Mouse (Mus musculus) forebrain, embryonic 13.5 days (tissue): ENCODE results near the gene Tmco5b. TPM values are rescaled to one million over a fixed set of nuclear protein-coding genes. Genes with fewer than 3 reads are reported as not detected.

Source experiments
- ATAC-seq: fragments of 200-750 bp; cut with Nextera tagmentation; 2 replicates; pipeline ENCODE4 v1.8.0; 2017
- H3K27ac ChIP-seq: fragments of 300-500 bp; sonication (generic); 2 replicates; pipeline ENCODE4 v1.5.1; 2015; ENCODE audit warnings: inconsistent platforms, mild to moderate bottlenecking, moderate library complexity
- H3K27me3 ChIP-seq: fragments of 300-500 bp; sonication (generic); 2 replicates; pipeline ENCODE4 v1.6.1; 2015; ENCODE audit warnings: mild to moderate bottlenecking, inconsistent platforms
- H3K36me3 ChIP-seq: fragments of 300-500 bp; sonication (generic); 2 replicates; pipeline ENCODE4 v1.6.1; 2015; ENCODE audit warnings: mild to moderate bottlenecking, inconsistent platforms; ENCODE audit not compliant: poor library complexity, severe bottlenecking
- H3K4me1 ChIP-seq: fragments of 300-500 bp; sonication (generic); 2 replicates; pipeline ENCODE4 v1.6.1; 2015; ENCODE audit warnings: inconsistent platforms
- H3K4me2 ChIP-seq: fragments of 300-500 bp; sonication (generic); 2 replicates; pipeline ENCODE4 v1.6.1; 2015; ENCODE audit warnings: inconsistent platforms, mild to moderate bottlenecking, moderate library complexity
- H3K4me3 ChIP-seq: fragments of 300-500 bp; sonication (generic); 2 replicates; pipeline ENCODE4 v1.5.1; 2015; ENCODE audit warnings: mild to moderate bottlenecking, inconsistent platforms
- H3K9ac ChIP-seq: fragments of 300-500 bp; sonication (generic); 2 replicates; pipeline ENCODE4 v1.6.1; 2015; ENCODE audit warnings: mild to moderate bottlenecking, inconsistent platforms
- H3K9me3 ChIP-seq: fragments of 300-500 bp; sonication (generic); replicated peaks from 2 replicates; pipeline ENCODE4 v1.6.1; 2016; ENCODE audit warnings: inconsistent platforms
- WGBS: fragments of 180-500 bp; shearing (Covaris S2); methylation state at CpG from one replicate; pipeline ENCODE4 v1.1.7; 2015; 5-methylcytosine and 5-hydroxymethylcytosine counted together
- polyA plus RNA-seq: library from polyadenylated mRNA; unstranded; fragments of >200 nt; fragmentation: Nextera tagmentation; extraction: Ambion mirVana; gene quantifications from 2 replicates; pipeline ENCODE4 v1.2.1, GENCODE M21; 2015

Tmco5b gene
- not detected in 2 replicates for polyA plus RNA-seq

- Histone ChIP-seq H3K4me3 (no peak within 1 kb of the TSS), H3K4me1 (no peaks in the 10 kb centered on the region), H3K4me2 (no peak within 1 kb of the TSS), H3K9ac (no peak within 1 kb of the TSS), H3K9me3 (no peaks in the 10 kb centered on the region), H3K36me3 (no peaks in the 10 kb centered on the region), H3K27ac (no peak within 1 kb of the TSS), H3K27me3 (no peaks in the 10 kb centered on the region)
- 92% methylated on average over 2 of the region's 2 CpGs for WGBS
- ATAC-seq: no peak
These were observed at the start of gene Tmco5b for GRCm38 (mm10) chr2:113285432-113285831. Gene Tmco5b (plus strand): TSS chr2:113285732.

GRCm38 (mm10) chr2:113236993-113237392 is 48.5 kb upstream of the Tmco5b start:
- peak; percentile 62 for ATAC-seq
- H3K4me2 ChIP-seq: no peak overlapping the region
- no peak overlapping the region for H3K4me3 ChIP-seq
- WGBS: 65% methylated on average over 1 of the region's 1 CpGs
- no peaks in the 10 kb centered on the region for H3K36me3 ChIP-seq
- no peaks in the 10 kb centered on the region for H3K27me3 ChIP-seq
- 0 out of 2 replicates have a peak, but pooled peaks cover 4% of the 10 kb centered on the region for H3K4me1 ChIP-seq
- peak overlapping the region; percentile 19; the same call in 1 of the 2 replicates for H3K27ac ChIP-seq
- H3K9me3 ChIP-seq: no peaks in the 10 kb centered on the region
- no peak overlapping the region for H3K9ac ChIP-seq

GRCm38 (mm10) chr2:113238871-113239270 is 46.7 kb upstream of the Tmco5b start:
- Histone ChIP-seq H3K27me3 (no peaks in the 10 kb centered on the region), H3K9ac (no peak overlapping the region), H3K27ac (no peak overlapping the region), H3K9me3 (no peaks in the 10 kb centered on the region), H3K4me1 (0 out of 2 replicates have a peak, but pooled peaks cover 4% of the 10 kb centered on the region), H3K36me3 (no peaks in the 10 kb centered on the region), H3K4me2 (no peak overlapping the region), H3K4me3 (no peak overlapping the region)
- ATAC-seq: 0 out of 2 replicates have a peak, but pooled peaks have one; percentile 25
- WGBS: 56% methylated on average over 5 of the region's 5 CpGs

- H3K27me3 ChIP-seq: no peaks in the 10 kb centered on the region
- no peak overlapping the region for H3K27ac ChIP-seq
- WGBS: 39% methylated on average over 18 of the region's 18 CpGs
- H3K4me1 ChIP-seq: no peaks in the 10 kb centered on the region
- H3K4me3 ChIP-seq: no peak overlapping the region
- H3K9me3 ChIP-seq: no peaks in the 10 kb centered on the region
- H3K4me2 ChIP-seq: no peak overlapping the region
- H3K36me3 ChIP-seq: no peaks in the 10 kb centered on the region
- ATAC-seq: peak; percentile 70
- no peak overlapping the region for H3K9ac ChIP-seq
These were observed 17.1 kb downstream of the Tmco5b start for GRCm38 (mm10) chr2:113302349-113303239.

- H3K27me3 ChIP-seq: no peaks in the 10 kb centered on the region
- H3K36me3 ChIP-seq: no peaks in the 10 kb centered on the region
- ATAC-seq: peak; percentile 75
- H3K9ac ChIP-seq: no peak overlapping the region
- WGBS: 72% methylated on average over 4 of the region's 4 CpGs
- H3K9me3 ChIP-seq: no peaks in the 10 kb centered on the region
- no peak overlapping the region for H3K27ac ChIP-seq
- no peaks in the 10 kb centered on the region for H3K4me1 ChIP-seq
- H3K4me3 ChIP-seq: no peak overlapping the region
- no peak overlapping the region for H3K4me2 ChIP-seq
These were observed 17.7 kb downstream of the Tmco5b start for GRCm38 (mm10) chr2:113303240-113303538.

GRCm38 (mm10) chr2:113305339-113305738 is 19.8 kb downstream of the Tmco5b start:
- H3K4me2 ChIP-seq: no peak overlapping the region
- H3K9ac ChIP-seq: no peak overlapping the region
- H3K9me3 ChIP-seq: no peaks in the 10 kb centered on the region
- H3K36me3 ChIP-seq: no peaks in the 10 kb centered on the region
- no peaks in the 10 kb centered on the region for H3K4me1 ChIP-seq
- no peak overlapping the region for H3K4me3 ChIP-seq
- no peaks in the 10 kb centered on the region for H3K27me3 ChIP-seq
- no peak overlapping the region for H3K27ac ChIP-seq
- ATAC-seq: peak; percentile 56; the same call in 1 of the 2 replicates
- 7% methylated on average over 4 of the region's 4 CpGs for WGBS

- H3K4me1 ChIP-seq: no peaks in the 10 kb centered on the region
- H3K4me3 ChIP-seq: no peak overlapping the region
- H3K27ac ChIP-seq: no peak overlapping the region
- no peak overlapping the region for H3K4me2 ChIP-seq
- 91% methylated on average over 3 of the region's 3 CpGs for WGBS
- H3K9me3 ChIP-seq: no peaks in the 10 kb centered on the region
- ATAC-seq: no peak
- H3K36me3 ChIP-seq: no peaks in the 10 kb centered on the region
- H3K9ac ChIP-seq: no peak overlapping the region
- H3K27me3 ChIP-seq: no peaks in the 10 kb centered on the region
These were observed 25.7 kb downstream of the Tmco5b start for GRCm38 (mm10) chr2:113311211-113311610.

- 25% methylated on average over 7 of the region's 7 CpGs for WGBS
- 0 out of 2 replicates have a peak, but pooled peaks cover 7% of the 10 kb centered on the region for H3K27me3 ChIP-seq
- H3K4me1 ChIP-seq: no peaks in the 10 kb centered on the region; the same call in 1 of the 2 replicates
- no peak overlapping the region for H3K27ac ChIP-seq
- no peak overlapping the region for H3K4me3 ChIP-seq
- H3K36me3 ChIP-seq: no peaks in the 10 kb centered on the region
- no peak for ATAC-seq
- H3K4me2 ChIP-seq: no peak overlapping the region
- no peaks in the 10 kb centered on the region for H3K9me3 ChIP-seq
- no peak overlapping the region for H3K9ac ChIP-seq
These were observed 37.5 kb downstream of the Tmco5b start for GRCm38 (mm10) chr2:113323016-113323415.

GRCm38 (mm10) chr2:113333799-113334541 is 48.4 kb downstream of the Tmco5b start:
- no peak overlapping the region for H3K4me2 ChIP-seq
- H3K9me3 ChIP-seq: no peaks in the 10 kb centered on the region
- peaks cover 5% of the 10 kb centered on the region; the same call in 1 of the 2 replicates for H3K27me3 ChIP-seq
- ATAC-seq: no peak
- WGBS: 61% methylated on average over 9 of the region's 9 CpGs
- H3K4me3 ChIP-seq: no peak overlapping the region
- H3K9ac ChIP-seq: no peak overlapping the region
- H3K27ac ChIP-seq: no peak overlapping the region
- H3K36me3 ChIP-seq: no peaks in the 10 kb centered on the region
- H3K4me1 ChIP-seq: no peaks in the 10 kb centered on the region

GRCm38 (mm10) chr2:113335561-113336294 is 50.2 kb downstream of the Tmco5b start:
- Histone ChIP-seq H3K27ac (no peak overlapping the region), H3K4me2 (no peak overlapping the region), H3K4me3 (no peak overlapping the region), H3K9me3 (no peaks in the 10 kb centered on the region), H3K36me3 (no peaks in the 10 kb centered on the region), H3K4me1 (no peaks in the 10 kb centered on the region), H3K9ac (no peak overlapping the region), H3K27me3 (no peaks in the 10 kb centered on the region)
- 91% methylated on average over 3 of the region's 3 CpGs for WGBS
- ATAC-seq: no peak

GRCm38 (mm10) chr2:113344536-113344935 is 59.0 kb downstream of the Tmco5b start:
- Histone ChIP-seq H3K9me3 (no peaks in the 10 kb centered on the region), H3K36me3 (no peaks in the 10 kb centered on the region), H3K9ac (no peak overlapping the region), H3K27ac (no peak overlapping the region), H3K4me1 (no peaks in the 10 kb centered on the region), H3K4me2 (no peak overlapping the region), H3K27me3 (no peaks in the 10 kb centered on the region), H3K4me3 (no peak overlapping the region)
- no peak for ATAC-seq
- WGBS: 85% methylated on average over 2 of the region's 2 CpGs
